Mouse (Mus musculus): ENCODE measurements around the gene Fam160b1.

The Fam160b1 gene

DNA sequence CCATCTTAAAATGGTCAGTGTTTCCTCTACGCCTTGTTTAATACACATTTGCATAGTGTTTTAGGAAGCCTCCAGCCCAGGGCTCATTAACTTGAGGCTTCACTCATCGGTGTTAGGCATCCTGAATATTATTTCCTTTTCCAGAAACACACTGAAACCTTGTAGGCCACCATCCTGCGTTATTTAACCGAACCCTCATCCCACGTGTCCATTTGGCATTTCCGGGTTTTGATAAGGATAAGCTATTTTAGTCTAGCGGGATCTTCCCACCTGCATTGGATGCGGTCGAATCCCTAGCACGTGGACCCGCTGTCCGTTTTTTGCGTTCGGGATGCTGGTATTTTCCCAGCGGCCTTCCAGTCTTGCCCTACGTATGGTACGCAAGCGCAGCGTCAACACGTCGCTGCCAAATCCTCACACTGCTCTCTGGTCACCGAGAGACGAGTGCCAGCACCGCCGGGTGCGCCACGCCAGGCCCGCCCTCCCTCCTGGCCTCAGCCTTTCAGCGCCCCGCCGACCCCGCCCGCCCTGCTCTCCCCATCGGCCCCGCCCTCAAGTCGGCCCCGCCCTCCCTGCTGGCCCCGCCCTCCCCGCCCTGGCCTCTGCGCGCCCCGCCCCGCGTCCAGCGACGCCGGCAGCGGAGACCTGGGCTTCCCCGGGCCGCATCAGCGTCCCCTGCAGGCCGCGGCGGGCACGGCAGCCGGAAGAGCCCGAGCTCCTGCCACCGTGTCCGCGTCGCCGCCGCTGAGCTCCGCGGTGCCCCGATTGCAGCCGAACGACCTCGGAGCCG, at the start of gene Fam160b1:
TSS of gene Fam160b1 (plus strand) at position 340 of the 790 bp plus-strand sequence.
- DNase-seq (ENCODE audit: low spot score): peak; percentile 92

DNA sequence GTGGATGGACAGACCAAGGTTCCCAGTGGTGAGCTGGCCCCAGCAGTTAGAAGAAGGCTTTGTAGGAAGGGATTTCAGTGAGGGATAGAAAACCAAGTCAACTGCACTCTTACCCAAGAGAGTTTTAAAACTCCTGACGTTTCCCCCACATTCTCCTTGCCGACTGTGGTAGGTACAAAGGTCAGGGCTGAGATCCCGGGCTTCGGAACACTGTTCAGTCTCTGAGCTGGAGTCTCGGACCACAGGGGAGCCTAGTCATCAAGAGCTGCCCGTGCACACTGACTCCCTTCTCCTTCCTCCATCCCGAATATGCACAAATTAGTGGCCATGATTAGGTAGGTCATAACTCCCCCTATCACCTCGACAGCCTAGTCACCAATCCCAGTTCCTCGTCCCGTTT, 47.3 kb upstream of the Fam160b1 start:
- DNase-seq (ENCODE audit: low spot score): no peak

DNA sequence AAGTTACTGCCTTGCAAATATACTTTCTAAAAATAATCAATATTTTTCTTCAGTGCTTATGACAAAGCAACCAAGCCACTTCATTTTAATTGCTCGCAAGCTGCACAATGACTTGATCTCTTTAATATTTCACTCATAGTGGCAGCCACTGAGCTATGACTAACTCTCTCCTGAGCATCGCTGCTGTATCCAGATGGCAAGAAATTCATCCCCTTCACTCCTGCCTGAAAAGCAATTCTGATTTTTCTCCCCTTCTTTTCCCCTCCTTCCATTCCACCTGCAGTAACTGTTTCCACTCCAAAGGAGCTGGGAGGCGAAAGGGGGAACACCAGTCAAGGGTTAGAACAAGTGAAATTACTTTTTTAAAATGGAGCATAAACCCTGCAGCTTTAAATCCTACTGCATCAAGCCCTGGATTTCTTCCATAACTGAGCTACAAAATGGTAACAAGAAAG, 46.6 kb upstream of the Fam160b1 start:
- DNase-seq (ENCODE audit: low spot score): no peak

DNA sequence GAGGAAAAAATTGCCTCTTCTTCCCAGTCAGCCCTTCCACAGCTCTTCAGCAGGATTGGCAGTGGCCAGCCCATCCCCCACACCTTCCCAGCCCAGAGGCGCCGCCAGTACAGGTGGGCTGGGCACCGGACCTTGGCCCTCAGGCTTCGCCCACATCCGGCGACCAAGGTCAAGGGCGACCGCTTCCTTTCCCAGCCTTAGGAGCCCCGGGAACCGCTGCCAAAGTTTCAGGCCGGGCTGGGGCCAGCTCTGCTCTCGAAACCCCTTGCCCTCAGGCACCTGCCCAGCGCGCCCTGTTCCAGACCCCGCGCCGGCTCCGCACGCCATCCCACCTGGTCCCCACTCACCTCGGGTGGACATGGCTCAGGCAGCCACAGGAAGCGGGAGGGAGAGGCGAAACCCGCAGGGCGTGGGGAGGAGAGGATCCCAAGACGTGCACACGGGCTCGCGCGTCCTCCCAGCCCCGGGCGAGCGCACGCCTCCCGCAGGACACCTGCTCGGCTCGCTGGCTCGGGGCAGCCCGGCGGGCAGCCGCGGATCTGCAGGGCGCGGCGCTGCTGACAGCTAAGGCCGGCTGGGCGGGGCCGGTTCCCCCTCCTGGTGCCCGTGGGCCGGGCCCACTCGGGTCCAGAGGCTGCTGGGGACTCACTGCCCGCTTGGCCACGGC, 46.0 kb upstream of the Fam160b1 start, which contains the start of gene Ablim1:
TSS of gene Ablim1 (minus strand) at position 574 of the 667 bp plus-strand sequence.
- peak; percentile 37 for DNase-seq (ENCODE audit: low spot score)

DNA sequence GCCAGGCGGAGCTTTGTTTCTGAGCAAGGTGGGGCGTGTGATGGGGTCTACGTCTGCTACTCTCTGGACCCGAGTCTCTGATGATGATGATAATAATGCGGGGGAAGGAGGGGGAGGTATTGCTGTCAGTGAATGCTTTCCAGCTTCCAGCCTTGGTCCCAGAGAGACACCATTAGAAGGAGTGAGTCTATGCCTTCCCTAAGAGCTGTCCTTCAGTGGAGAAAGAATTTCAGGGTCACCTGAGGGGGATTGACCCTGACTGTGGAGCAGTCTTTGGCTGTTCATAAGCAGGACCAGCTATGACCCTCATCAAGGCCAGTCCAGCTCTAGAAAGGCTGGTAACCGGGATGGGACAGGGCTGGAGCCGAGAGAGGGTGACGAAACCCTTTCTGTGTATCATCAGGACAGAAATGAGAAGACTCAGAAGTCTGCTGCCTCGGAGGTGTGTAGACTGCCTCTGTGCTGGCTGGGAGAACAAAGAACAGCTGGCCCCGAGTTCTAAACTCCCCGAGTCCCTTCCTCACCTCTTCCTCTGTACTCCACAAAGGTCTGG, 45.4 kb upstream of the Fam160b1 start:
- DNase-seq (ENCODE audit: low spot score): no peak

DNA sequence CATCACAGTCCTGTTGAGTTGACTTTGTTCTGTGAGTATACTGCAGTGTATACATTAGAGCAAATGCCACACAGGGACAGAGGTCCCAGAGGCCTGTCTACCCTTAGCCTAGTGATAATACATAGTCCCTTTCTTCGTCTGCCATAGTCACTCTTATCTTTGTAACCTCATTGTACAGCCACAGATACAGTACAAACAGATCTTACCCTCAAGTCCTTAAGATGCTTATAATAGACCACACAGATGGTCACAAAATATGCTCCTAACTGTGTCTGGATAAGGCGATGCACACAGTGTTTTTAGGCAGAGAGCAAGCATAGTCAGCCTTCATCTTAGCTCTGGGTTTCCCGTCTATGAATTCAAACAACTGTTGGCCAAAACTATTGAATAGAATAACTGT, 43.9 kb upstream of the Fam160b1 start:
- DNase-seq (ENCODE audit: low spot score): no peak

DNA sequence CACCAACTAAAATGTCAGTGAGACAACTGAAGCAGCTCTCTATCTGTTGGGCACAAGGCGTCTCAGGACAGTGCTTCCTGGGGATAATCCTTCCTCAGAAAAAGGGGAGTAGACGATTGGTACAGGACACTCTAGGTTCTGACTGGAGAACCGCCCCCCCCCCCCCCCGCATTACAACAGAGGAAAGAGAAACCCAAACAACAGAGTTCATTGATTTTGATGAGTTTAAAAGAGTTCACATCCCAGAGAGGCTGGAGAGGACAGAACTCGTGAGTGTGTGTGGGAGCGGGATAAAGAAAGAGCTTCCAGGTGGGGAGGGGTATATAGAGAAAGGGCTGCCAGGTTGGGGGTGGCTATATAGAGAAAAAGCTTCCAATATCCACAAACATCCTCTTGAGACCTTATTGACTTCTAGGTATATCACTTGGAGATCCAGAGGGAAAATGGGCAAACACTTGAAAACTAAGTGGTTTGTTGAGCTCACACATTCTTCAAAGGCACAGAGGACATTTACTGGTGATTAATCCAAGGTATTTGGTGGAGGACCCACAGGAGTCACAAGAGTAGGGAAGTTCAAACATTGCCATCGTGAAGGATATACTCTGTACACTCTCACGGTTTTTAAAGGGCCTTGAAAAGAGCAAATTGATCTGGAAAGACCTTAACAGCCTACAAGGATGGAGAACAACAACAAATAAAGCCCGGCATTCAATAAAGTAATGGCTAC, 39.7 kb upstream of the Fam160b1 start:
- no peak for DNase-seq (ENCODE audit: low spot score)

DNA sequence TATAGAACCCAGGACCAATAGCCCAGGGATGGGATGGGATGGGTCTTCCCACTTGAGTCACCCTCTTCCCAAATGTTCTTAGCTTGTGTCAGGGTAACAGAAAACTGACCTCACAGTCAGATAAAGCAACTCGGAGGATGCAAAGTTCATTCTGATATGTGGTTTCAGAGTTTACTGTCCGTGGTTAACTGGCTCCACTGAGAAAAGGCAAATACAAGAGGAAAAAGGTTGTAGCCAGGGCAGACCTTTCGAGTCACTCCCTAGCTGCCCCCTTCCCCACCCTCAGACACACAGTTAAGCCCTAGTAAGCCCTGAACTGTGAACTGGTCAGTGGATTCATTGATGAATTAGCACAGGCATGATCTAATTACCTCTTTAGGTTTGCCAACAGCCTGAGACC, 38.6 kb upstream of the Fam160b1 start:
- DNase-seq (ENCODE audit: low spot score): no peak

DNA sequence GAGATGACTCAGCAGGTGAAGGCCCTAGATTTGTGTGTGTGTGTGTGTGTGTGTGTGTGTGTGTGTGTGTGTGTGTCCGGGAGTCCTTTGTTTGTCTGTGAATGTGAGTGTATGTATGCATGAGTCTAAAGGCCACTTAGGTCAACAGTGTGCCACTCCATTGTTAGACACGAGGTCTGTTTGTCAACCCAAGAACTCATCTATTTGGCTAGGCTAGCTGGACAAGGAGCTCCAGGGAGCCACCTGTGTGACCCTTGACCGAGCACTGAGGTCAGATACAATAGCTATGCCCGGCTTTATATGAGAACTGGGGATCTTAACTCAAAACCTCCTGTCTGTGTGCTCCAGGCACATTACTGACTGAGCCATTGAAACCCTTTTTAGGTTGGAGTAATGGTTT, 38.0 kb upstream of the Fam160b1 start:
- DNase-seq (ENCODE audit: low spot score): no peak

DNA sequence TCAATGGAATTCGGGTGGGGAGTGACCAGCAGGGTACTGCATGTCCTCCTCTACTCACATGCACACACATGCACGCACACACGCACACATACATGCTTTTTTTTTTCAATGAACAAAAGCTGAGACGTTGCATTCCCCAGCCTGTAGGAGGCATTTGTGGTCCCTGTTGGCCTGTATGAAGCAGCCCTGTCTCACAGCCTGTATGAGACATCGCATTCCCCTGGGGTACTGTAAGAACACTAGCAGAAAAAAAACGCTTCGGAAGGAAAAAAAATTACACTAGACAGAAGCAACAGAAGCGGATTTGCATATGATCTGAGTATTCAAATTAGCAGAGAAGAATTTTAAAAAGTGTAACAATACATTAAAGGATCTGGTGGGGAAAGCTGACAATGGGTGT, 37.4 kb upstream of the Fam160b1 start:
- DNase-seq (ENCODE audit: low spot score): no peak

DNA sequence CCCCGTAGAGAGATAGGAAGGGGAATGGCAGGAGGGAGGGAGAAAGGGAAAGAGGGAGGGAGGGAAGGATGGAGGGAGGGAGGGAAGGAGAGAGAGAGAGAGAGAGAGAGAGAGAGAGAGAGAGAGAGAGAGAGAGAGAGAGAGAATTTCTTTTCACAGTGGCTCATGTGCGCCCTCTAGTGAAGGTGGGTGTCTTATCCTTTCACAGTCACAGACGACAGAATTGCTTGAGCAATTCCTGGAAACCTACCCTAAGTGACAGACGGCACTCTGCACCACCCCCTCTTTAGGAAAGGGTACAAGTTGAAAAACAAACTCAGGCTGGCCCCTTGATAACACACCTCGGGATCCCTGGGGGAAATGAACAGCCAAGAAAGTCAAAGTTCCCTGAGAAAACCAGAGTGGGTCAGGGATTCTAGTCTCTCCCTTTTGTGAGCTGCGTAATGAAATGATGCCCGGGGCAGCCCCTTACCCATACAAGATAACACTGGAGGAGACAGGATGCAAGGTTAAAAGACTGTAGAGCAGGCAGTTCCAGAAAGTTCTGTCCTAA, 34.7 kb upstream of the Fam160b1 start:
- DNase-seq (ENCODE audit: low spot score): no peak

DNA sequence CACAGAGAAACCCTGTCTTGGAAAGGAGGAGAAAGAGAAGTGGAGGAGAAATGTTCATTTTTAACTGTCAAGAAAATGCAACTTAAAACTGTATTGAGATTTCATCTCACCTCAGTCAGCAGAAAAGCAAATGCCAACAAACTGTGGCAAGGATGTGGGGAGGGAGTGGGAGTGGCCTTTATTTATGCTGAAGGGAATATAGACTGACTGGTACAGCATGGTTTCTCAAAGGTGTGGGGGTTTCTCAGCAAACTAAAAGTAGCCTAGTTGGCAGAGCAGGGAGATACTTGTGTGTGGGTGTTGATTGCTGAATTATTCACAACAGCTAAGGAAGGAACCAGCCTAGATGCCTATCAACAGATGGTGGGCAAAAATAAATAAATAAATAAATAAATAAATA, 32.8 kb upstream of the Fam160b1 start:
- no peak for DNase-seq (ENCODE audit: low spot score)

DNA sequence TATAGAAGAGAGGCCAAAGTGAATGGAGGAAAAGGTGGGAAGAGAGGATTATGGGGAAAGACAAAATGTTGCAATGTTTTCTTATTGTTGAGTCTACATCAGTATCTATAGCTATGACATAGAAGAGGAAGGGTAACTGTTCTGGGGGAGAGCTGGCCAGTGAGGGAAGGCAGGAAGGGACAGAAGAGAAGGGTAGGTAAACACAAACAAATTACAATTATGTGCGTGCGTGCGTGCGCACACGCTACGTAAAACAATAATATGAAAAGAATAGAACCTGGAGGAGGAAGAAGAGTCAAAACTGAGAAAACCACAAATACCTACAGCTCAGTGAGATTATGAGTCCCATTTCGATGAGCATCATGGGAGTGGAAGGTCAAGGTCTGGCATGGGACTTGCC, 32.2 kb upstream of the Fam160b1 start:
- no peak for DNase-seq (ENCODE audit: low spot score)

DNA sequence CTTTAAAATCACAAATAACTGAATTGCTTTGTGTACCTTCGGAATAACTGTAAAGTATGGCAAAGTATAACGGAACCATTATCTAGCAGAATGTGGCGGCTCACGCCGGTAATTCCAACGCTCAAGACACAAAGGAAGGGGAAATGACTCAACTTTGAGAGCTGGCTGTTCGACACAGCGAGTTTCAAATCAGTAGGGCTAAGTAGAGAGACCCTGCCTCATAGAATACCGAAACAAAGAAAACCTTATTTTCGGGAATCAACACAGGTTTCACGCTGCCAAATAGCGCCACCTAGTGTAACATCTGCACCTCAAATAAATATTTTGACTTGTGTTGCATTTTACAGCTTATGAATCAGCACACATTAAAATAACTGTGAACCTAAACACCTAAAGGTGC, 31.7 kb upstream of the Fam160b1 start:
- DNase-seq (ENCODE audit: low spot score): no peak

DNA sequence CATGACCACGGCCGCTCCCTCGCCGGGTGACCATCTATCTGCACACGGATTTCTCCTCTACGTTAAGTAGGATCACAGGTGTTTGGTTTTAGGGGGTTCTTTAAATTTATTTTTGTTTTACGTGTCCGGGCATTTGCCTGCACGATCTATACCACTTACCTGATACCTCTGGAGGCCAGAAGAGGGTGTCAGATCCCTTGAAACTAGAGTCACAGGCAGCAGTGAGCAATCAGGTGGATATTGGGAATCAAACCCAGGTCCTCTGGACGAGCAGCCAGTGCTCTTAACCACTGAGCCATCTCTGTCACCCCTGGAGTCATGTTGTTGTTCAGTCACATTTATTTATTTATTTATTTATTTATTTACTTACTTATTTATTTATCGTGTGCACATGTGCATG, 30.2 kb upstream of the Fam160b1 start:
- DNase-seq (ENCODE audit: low spot score): no peak

DNA sequence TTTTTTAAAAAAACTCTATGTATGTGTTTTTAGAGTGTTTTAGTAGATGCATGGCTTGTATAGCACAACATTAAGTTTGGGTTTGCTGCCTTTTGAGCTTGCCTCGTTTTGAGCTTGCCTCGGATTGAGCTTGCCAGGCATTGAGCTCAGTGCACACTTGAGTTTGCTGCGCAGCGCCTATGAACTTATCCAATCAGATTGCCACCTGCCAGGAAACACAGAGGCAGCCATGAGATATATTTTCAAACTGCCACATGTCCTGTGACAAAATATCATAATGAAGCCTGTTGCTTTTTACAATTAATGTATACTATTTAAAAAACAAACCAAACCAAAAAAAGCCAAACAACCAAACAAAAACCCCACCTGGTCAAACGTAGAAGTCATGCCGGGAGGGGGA, 29.2 kb upstream of the Fam160b1 start:
- DNase-seq (ENCODE audit: low spot score): no peak

DNA sequence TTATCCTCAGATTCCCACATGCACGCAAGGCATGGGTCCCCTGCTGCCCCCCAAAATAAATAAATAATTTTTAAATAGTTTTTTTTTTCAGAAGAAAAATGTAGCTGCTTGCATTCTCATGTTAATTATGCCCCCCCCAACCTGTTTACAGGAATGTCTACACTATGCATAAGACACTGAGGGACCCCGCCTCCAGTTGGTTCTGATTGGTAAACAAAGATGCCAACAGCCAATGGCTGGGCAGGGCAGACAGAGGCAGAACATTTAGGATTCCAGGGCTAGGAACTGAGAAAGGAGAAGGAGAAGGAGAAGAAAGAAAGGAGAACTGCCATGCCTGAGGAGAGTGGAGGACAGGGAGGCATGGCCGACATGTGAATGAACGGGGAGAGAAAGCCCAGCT, 27.1 kb upstream of the Fam160b1 start:
- no peak for DNase-seq (ENCODE audit: low spot score)

DNA sequence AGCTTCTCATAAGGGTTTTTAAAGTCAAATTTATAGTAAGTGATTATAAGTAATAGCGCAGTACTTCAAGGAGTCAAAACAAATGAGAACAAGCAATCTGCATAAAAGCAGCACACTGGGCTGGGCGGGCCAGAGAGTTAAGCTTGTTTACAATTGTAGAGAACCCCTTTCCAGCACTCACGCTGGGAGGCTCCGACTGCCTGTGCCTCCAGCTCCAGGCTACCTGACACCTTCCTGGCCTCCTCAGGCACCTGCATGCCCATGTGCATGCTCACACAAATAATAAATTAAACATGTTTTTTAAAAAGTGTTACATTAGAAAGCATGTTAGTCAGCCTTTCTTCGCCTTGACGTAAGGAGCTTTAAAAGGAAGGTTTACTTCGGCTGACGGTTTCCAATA, 25.3 kb upstream of the Fam160b1 start:
- no peak for DNase-seq (ENCODE audit: low spot score)

DNA sequence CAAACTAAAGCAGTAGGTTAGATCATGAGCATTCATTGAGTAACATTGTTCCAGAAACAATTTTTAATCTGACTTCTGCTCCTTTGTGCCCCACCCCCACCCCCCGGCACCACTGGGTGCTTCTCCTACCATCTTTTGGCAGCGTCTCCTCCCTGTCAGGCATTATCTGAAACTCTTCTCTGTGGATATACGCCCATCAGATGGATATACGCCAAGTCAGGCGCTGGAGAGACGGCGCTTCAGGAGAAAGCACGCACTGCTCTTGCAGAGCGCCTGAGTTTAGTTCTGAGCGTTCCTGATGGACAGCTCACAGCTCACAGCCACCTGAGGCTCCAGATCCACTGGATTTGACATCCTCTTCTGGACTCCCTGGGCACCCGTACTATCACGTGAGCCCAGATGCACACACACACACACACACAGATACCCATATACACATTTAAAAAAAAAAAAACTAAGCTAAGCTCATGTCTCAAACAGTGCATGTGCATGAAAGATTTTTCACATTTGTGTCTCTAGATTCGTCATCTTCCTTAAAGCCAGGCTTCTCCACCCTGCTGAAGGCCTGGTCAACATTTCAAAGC, 21.1 kb upstream of the Fam160b1 start:
- peak; percentile 37 for DNase-seq (ENCODE audit: low spot score)

DNA sequence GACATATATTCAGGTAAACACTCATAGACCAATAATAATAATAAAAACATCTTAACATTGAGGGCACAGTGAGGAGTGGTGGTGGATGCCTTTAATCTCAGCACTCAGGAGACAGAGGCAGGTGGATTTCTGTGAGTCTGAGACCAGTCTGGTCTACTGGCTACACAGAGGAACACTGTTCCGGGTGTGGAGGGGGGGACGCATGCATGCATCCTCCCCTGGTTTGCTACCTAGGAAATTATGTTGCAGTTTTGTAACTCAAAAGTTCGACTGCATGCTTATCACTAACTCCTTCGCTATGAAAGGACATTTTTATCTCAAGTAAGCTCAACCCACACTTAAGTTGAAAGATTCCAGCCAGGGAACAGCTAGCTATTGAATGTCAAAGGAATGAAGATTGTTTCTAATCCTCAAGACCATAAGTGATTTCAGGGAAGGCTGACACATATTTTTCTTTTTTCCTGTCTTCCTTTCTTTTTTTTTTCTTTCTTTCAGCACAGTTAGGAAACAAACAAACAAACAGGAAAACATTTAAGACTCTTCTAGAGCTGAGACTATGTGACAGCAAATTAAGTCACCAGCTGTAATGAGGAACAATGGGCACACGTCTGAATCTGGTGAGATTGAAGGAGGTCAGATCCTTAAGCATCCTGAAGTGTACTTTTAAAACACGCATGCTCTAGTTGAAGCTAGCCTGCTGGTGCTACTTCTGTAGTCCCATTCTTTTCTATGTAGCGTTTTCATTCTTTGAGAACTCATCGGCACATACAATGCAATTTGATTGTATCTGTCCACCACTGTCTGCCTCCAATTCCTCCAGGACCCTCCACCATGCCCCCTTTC, 19.4 kb upstream of the Fam160b1 start:
- DNase-seq (ENCODE audit: low spot score): no peak

DNA sequence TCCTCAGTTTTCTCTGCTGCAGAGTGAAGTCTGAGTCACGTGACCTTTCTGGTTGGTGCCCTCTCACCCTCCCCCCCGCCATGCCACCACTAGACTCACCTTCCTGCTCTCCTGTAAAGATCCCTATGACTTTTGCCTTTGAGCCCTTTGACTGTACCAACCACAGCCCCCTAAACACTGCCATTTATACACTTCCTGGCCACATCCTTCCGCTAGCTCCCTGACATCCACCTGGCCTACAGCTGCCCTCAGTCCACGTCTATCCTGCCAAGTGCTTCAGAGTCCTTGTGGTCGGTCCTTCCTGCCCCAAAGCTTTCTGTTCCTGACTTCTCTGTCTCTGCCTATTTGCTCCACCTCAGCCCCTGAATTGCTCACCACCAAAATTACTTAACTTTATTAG, 16.6 kb upstream of the Fam160b1 start:
- DNase-seq (ENCODE audit: low spot score): no peak

All from ovary, adult 18-20 months (tissue).